Mouse (Mus musculus): Measurements from ENCODE around the gene Krtap4-9.
"Not testable (repeated sequence)": the region's sequence is repeated elsewhere in the genome, so short reads cannot be mapped to it uniquely, and the experiment has no call there.

Krtap4-9 gene

DNA sequence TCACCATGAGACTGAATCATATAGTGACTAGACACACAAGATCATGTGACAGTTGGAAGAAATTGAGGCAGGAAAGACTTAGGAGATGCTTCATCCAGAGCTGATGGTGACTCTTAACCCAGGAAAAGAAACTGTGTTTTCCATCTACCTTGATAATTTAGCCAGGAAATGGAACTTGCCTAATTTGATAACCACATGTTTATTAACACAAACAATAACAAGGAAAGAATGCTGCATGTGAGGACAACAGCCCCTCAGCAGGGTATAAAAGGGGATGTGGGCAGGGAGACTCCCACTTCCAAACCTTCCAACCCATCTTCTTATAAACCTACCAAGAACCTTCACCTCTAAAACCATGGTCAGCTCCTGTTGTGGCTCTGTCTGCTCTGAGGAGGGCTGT is at the start of gene Krtap4-9:
Gene Krtap4-9 (plus strand): TSS at position 301 of the 400 bp plus-strand sequence.
- DNase-seq (ENCODE audit: low read depth, low spot score) = not testable (repeated sequence)

DNA sequence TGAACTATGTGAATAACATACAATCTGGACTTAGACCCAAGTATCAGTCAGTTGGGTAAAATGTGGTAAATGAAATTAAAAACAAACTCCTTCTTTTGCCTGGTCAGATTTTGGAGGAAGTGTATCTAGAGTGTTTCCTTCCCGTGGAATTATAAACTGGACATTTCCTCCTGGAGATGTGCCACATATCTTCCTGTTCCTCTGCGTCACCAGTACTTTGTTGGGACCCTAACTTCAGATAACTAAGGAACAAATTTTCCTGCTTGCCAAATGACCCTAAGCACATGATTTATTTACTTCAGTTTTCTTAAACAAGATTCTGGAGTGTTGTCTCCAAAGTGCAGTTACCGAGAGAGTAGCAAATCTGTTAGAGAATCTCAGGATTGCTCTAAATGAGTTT is 41.0 kb upstream of the Krtap4-9 start:
- DNase-seq (ENCODE audit: low read depth, low spot score) = no peak

DNA sequence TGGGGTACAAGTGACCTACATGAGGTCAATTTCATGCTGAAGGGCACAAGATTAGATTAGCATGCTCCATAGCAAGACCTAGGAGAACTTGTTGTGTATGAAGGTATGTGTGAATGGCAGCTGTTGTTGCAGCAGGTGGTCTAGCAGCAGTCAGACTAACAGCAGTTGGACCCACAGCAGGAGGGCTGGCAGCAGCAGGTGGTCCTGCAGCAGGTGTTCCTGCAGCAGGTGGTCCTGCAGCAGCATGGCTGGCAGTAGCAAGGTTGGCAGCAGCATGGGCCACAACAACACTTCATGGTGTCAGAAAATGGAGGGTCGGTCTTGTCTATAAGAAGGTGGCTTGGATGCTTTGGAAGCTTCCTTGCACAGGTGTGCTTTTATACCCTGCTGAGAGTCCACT is 26.1 kb upstream of the Krtap4-9 start:
- no peak for DNase-seq (ENCODE audit: low read depth, low spot score)

DNA sequence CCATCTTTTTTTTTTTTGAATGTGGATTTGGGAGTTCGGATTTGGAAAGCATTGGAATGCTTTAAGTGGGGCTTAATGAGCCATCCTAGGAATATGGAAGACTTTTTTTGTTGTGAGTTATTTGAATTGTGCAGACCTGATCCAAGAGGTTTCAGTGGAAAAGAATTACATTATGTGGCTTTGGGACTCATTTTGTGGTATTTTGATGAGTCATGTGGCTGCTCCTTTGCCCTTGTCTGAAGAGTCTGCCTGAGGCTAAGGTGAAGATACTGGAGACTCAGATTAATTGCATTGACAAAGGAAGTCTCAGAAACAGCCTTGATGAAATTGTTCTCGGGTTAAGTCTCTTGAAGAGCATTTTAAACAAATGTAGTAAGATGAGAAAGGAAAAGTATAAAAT is 16.6 kb upstream of the Krtap4-9 start:
- DNase-seq (ENCODE audit: low read depth, low spot score) = no peak

GRCm38 (mm10) chr11:99772813-99773212 is 12.2 kb upstream of the Krtap4-9 start, which contains the start of gene Gm11595:
TSS of gene Gm11595 (minus strand) at chr11:99772913.
- DNase-seq (ENCODE audit: low read depth, low spot score) = not testable (repeated sequence)

- no peak for DNase-seq (ENCODE audit: low read depth, low spot score)
These were observed 6.6 kb upstream of the Krtap4-9 start for GRCm38 (mm10) chr11:99778401-99778800.

DNA sequence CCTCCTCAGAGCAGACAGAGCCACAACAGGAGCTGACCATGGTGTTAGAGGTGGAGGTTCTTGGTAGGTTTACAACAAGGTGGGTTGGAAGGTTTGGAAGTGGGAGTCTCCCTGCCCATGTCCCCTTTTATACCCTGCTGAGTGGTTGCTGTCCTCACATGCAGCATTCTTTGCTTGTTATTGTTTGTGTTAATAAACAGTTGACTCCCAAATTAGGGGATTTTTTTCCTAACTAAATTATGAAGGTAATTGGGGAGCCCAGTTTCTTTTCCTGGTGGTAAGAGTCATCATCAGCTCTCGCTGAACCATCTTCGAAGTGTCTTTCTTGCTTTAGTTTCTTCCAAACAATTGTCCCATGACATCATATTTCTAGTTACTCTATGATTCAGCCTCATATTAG is 4.4 kb upstream of the Krtap4-9 start, which contains the start of gene Krtap4-8:
Gene Krtap4-8 (minus strand): TSS at position 101 of the 400 bp plus-strand sequence.
- no peak for DNase-seq (ENCODE audit: low read depth, low spot score)

DNA sequence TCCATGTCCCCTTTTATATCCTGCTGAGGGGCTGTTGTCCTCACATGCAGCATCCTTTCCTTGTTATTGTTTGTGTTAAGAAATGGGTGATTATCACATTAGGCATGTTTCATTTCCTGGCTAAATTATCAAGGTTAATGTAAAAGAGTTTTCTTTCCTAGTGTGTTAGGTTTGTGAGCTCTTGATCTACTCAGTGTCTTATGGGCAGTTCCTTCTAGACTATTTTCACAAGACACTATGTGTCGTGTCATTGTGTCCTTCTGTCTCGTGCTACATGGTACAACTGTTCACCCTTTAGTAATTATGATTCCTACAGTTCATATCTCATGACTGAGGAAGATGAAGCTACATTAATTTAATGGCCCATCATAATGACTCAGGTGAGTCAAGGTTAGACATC is 8.4 kb downstream of the Krtap4-9 start, which contains the start of gene Gm11596:
Gene Gm11596 (minus strand): TSS at position 101 of the 400 bp plus-strand sequence.
- no peak for DNase-seq (ENCODE audit: low read depth, low spot score)

- DNase-seq (ENCODE audit: low read depth, low spot score) = not testable (repeated sequence)
These were observed 13.8 kb downstream of the Krtap4-9 start, which contains the start of gene Gm11569 for GRCm38 (mm10) chr11:99798832-99799231. TSS of gene Gm11569 (minus strand) at chr11:99798932.

GRCm38 (mm10) chr11:99804346-99804745 is 19.3 kb downstream of the Krtap4-9 start, which contains the start of gene Gm11554:
TSS of gene Gm11554 (minus strand) at chr11:99804446.
- DNase-seq (ENCODE audit: low read depth, low spot score) = not testable (repeated sequence)

- DNase-seq (ENCODE audit: low read depth, low spot score) = not testable (repeated sequence)
These were observed 24.8 kb downstream of the Krtap4-9 start, which contains the start of gene Krtap4-13 for GRCm38 (mm10) chr11:99809792-99810191. TSS of gene Krtap4-13 (minus strand) at chr11:99809892.

GRCm38 (mm10) chr11:99815566-99815965 is 30.6 kb downstream of the Krtap4-9 start, which contains the start of gene Gm11564:
TSS of gene Gm11564 (minus strand) at chr11:99815666.
- DNase-seq (ENCODE audit: low read depth, low spot score) = not testable (repeated sequence)

All from CD4-positive helper T cell, adult 2 months (primary cell).